Mouse (Mus musculus): ENCODE measurements at regions not wholly inside any gene's neighbourhood (a gene's known extent, or its start where the extent isn't known, plus 50 kb on each side); places are given as distances from the start of the nearest gene placed in this dataset.

DNA sequence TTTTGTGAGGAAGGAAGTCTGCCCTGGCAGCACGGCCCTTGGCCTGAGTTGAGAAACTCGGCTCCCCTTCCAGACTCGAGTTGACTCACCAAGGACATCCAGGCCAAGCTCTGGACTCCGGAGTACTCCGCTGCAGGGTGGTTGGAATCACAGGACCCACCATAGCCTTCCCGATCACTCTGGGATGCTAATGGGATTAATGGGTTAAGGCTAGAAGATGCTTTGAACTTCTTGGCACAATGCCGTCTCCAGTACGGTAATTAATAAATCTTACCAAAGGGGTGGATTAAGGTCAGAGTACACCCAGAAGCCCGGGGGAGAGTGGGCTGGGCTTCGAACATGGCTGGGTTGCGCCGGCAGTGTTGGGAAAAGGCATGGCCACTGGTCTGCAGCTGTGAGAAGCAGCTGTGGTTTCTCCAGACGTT lies 200.8 kb upstream of the Dio3 start:
- TF ChIP-seq CTCF (IDR thresholded peaks at IDR 0.05; ENCODE audit: borderline replicate concordance, control insufficient read depth, extremely low read depth, insufficient read depth, low read length, poor library complexity) (no peak), POLR2A (IDR thresholded peaks at IDR 0.05; ENCODE audit: control insufficient read depth, extremely low read depth, insufficient read depth, low read length, poor library complexity) (no peak)

Data from thymus, adult 2 months (tissue).